Mouse (Mus musculus) embryo, embryonic 11.5 days (tissue): Measurements from ENCODE around the gene Dmpk.
A peak's percentile ranks its signal among the peaks of the same experiment; 100 is the strongest.

Source experiments
- DNase-seq: peaks from one replicate; pipeline ENCODE4 v3.0.0-alpha.2; 2012; ENCODE audit warnings: low read depth, low spot score

Dmpk gene

GRCm38 (mm10) chr7:19096421-19096976, 12.8 kb downstream of the Dmpk start:
- no peak for DNase-seq

DNA sequence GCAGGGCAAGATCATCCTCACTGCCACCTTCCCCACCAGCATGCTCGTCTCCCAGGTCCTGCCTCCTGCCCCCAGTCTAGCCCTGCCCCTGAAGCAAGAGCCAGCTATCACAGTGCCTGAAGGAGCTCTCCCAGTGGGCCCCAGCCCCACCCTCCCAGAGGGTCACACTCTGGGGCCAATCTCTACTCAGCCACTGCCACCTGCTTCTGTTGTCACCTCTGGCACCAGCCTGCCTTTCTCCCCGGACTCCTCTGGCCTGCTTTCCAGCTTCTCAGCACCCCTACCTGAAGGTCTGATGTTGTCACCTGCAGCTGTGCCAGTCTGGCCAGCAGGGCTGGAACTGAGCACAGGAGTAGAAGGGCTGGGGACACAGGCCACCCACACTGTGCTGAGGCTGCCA, 13.6 kb downstream of the Dmpk start:
- no peak for DNase-seq

- DNase-seq = no peak
Measured at GRCm38 (mm10) chr7:19097863-19098262, 14.2 kb downstream of the Dmpk start.

- no peak for DNase-seq
Measured at GRCm38 (mm10) chr7:19098811-19099210, 15.2 kb downstream of the Dmpk start.

- no peak for DNase-seq
Measured at GRCm38 (mm10) chr7:19100290-19100689, 16.6 kb downstream of the Dmpk start.

DNA sequence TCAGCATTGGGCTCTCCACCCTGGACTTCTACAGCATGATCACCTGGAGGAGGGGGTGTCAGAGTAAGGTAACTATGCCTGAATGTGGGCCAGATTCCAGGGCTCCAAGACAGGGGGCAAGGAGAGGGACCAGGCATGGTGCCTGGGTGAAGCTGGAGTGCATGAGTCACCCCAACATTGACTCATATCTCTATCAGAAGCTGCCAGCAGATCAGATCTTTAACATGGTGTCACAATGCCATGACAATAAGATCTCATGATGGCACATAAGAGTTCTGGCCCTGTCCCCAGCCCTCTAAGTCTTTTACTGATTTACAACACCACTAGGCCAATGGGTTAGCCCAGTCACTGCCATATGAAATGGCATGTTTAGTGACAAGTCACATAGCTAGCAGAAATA, 20.1 kb downstream of the Dmpk start:
- no peak for DNase-seq

DNA sequence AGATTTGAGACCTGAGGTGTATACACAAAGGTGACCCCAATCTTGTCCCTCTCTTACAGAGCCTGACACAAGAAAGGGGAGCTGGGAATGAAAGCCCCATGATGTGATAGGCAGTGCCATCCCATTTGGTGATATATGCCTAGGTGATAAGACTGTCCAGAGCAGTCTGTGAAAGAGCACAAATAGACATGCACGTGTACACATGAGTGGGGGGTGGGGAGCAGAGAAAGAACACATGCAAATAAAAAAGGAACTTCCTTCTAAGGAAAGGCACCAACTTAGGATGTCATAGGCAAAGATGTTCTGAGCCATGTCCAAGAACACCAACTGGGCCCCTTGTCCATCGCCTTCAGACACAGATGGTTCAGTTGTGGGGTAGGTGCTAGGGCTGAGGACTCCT, 20.8 kb downstream of the Dmpk start:
- DNase-seq = no peak

- DNase-seq = no peak
Measured at GRCm38 (mm10) chr7:19107436-19107835, 23.8 kb downstream of the Dmpk start.

DNA sequence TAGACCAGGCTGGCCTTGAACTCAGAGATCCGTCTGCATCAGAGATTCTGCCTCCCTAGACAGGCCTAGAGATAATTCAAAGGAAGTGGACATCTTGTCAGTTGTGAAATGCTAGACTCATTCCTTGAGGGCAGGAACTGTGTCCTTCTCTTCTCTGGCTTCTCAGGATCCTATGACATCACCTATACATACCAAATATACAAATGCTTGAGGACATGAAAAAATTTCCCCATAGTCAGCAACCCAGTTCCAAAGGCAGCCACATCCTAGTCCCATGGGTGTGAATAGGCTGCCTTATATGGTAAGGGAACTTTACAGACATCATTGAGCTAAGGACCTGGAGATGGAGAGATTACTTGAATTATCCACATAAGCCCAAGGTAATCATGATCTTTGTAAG, 25.9 kb downstream of the Dmpk start:
- no peak for DNase-seq

- DNase-seq = no peak
Measured at GRCm38 (mm10) chr7:19118028-19118771, 34.6 kb downstream of the Dmpk start, which contains the start of gene Gm4969. Gene Gm4969 (minus strand): TSS chr7:19118368.

GRCm38 (mm10) chr7:19119083-19119482, 35.4 kb downstream of the Dmpk start:
- DNase-seq = no peak

DNA sequence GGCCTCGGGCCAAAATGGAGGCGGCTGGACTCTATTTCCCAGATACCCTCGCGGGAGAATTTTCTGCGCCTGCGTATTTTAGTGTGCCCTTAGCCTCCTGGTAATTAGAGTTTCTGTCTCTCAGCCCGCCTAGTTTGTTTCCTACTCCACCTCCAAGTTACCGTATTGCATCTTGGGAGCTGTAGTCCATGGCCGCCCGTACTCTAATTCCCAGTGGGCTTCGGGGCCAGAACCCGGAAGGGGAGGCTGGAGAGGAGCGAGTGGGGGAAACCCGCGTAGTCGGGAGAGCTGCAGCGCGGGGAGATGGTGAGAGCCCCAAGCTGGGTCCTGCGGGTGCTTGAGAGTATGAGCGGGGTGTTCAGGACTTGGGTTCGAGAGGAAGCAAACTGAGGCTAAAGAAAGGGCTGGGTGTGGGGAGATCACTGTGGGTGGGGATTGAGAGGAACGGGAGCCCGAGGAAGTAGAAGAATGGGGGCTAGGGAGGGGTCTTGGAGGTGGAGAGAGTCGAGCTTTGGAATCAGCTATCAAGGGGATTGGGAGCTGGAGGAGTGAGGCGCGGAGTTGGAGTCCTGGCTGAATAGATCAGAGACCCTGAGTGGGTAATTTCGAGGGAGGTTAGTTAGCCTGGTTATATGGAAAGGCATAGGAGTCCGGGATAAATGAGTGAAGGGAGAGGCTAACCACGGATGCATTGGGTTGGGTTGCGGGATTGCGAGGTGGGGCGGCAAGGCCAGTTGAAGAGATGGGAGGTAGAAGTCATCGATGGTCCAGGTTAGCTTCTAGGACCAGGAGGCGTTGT, 36.2 kb downstream of the Dmpk start, which contains the start of gene Fbxo46:
Gene Fbxo46, plus strand, starts transcription at position 229 of the 799 bp plus-strand sequence.
- peak; percentile 95 for DNase-seq

GRCm38 (mm10) chr7:19121686-19122085, 38.0 kb downstream of the Dmpk start:
- no peak for DNase-seq

- no peak for DNase-seq
Measured at GRCm38 (mm10) chr7:19124713-19125112, 41.1 kb downstream of the Dmpk start.

DNA sequence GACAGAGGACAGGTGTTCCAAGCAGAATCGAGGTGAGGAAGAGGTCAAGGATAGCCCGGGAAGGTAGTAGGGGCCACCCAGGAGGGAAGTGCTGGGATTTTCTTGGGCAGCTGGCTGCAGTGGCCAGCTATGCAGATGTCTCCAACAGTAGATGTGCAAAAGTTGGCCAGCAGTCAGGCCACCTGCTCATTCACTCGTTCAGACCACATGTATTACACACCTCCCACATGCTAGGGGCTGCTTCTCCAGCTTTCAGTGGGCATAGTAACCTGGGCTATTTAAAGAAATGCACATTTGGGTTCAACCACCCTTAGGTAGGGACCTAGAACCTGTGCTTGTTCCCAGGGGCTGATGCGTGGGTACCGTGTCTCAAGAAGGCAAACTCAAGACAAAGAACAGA, 44.1 kb downstream of the Dmpk start:
- no peak for DNase-seq

GRCm38 (mm10) chr7:19129396-19129795, 45.7 kb downstream of the Dmpk start:
- DNase-seq = no peak

GRCm38 (mm10) chr7:19130657-19131056, 47.0 kb downstream of the Dmpk start:
- no peak for DNase-seq

GRCm38 (mm10) chr7:19131324-19131848, 47.7 kb downstream of the Dmpk start:
- DNase-seq = peak; percentile 91

- no peak for DNase-seq
Measured at GRCm38 (mm10) chr7:19136168-19136567, 52.5 kb downstream of the Dmpk start.

DNA sequence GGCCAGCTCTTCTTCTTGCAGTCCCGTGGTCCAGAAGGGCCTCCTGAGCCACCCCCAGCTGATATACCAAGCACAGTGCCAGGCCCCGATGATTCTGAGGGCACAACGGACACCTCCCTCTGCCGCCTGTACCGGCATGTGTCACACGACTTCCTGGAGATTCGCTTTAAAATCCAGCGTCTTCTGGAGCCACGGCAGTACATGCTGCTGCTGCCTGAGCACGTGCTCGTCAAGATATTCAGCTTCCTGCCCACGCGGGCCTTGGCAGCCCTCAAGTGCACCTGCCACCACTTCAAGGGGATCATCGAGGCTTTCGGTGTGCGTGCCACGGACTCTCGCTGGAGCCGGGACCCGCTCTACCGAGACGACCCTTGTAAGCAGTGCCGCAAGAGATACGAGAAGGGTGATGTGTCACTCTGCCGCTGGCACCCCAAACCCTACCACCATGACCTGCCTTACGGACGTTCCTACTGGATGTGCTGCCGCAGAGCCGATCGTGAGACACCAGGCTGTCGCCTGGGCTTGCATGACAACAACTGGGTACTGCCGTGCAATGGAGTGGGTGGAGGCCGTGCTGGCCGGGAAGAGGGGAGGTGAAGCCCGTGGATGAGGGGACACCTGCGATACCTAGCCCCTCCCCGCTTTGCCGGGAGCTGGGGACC, 53.2 kb downstream of the Dmpk start:
- no peak for DNase-seq

DNA sequence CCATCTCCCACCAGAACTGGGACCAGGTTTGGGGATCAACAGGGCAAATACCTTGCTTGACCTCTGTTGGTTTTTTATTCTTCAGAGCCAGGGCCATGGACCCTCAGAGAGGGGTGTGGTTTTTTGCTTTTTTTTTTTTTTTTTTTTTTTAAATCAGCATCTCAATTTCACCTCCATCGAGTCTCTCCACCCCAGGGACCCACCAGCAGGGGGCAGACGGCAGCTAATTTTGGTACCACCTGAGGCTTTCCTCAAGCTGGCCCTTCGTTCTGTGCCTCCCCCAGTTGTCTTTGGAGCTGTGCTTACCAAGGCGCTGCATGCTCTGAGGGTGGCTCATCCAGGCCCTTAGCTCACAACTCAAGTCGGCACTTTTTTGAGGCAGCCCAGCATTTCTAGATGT, 53.7 kb downstream of the Dmpk start:
- no peak for DNase-seq
